Comparison of ENCODE assay signal across 23 mouse cellular contexts in the genomic region with DNA sequence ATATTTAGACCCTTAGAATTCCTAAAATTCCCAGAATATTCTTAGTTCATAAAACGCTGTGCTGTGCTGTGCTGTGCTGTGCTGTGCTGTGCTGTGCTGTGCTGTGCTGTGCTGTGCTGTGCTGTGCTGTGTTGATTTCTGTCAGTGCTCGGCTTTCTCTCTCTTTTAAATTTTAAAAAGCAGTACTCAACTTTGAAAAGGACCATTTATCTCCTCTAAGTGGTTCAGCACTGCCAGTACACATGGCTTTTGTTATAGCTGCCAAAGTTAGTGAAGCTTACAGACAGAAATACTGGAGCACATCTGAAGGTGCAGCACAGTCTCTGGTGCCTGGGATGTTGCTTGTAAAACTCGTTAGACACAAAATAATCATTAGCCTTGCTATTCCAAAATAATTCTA.
"Had no signal": no experiment of that assay in that cellular context is flagged by ENCODE, and none has a peak within 500 bp of the region (broad histone marks: within the 10 kb centered on the region; RNA-seq: fewer than 3 reads in every experiment).

No protein-coding gene starts in this region.

- DNase-seq: gastrocnemius, postnatal 14 days; gastrocnemius, postnatal 36 days; heart, adult 2 months; heart, postnatal 14 days; heart, postnatal 36 days; kidney, adult 11 months; kidney, adult 2 months; kidney, adult 9 months; kidney, postnatal 14 days; kidney, postnatal 4 days had no signal

- H3K4me3 ChIP-seq: heart, adult 2 months; heart, embryonic 13.5 days; heart, embryonic 15.5 days; hindbrain, embryonic 13.5 days; hindbrain, embryonic 15.5 days; kidney, embryonic 15.5 days; layer of hippocampus, adult 2 months; left cerebral cortex, adult 2 months; limb, embryonic 13.5 days; limb, embryonic 15.5 days had no signal

- H3K9me3 ChIP-seq: heart, embryonic 13.5 days; heart, embryonic 15.5 days; hindbrain, embryonic 13.5 days; hindbrain, embryonic 15.5 days; kidney, embryonic 15.5 days; limb, embryonic 13.5 days; limb, embryonic 15.5 days had no signal

- H3K4me1 ChIP-seq: hindbrain, embryonic 15.5 days; limb, embryonic 15.5 days had no signal

- H3K9ac ChIP-seq: heart, embryonic 13.5 days; heart, embryonic 15.5 days; hindbrain, embryonic 13.5 days; hindbrain, embryonic 15.5 days; kidney, embryonic 15.5 days; limb, embryonic 13.5 days; limb, embryonic 15.5 days had no signal

- H3K36me3 ChIP-seq: heart, embryonic 13.5 days; heart, embryonic 15.5 days; kidney, embryonic 15.5 days; limb, embryonic 13.5 days; limb, embryonic 15.5 days had no signal

- H3K27me3 ChIP-seq: heart, embryonic 13.5 days; heart, embryonic 15.5 days; hindbrain, embryonic 13.5 days; hindbrain, embryonic 15.5 days; kidney, embryonic 15.5 days; limb, embryonic 13.5 days; limb, embryonic 15.5 days had no signal

- H3K27ac ChIP-seq: heart, adult 2 months; heart, embryonic 13.5 days; heart, embryonic 15.5 days; hindbrain, embryonic 13.5 days; hindbrain, embryonic 15.5 days; hindbrain, postnatal 0 days; kidney, embryonic 15.5 days; kidney, postnatal 0 days; layer of hippocampus, adult 2 months; left cerebral cortex, adult 2 months; limb, embryonic 13.5 days; limb, embryonic 15.5 days had no signal

- H3K4me2 ChIP-seq: heart, embryonic 11.5 days; heart, embryonic 13.5 days; heart, embryonic 15.5 days; hindbrain, embryonic 13.5 days; hindbrain, embryonic 15.5 days; kidney, embryonic 15.5 days; limb, embryonic 13.5 days; limb, embryonic 15.5 days had no signal

- ATAC-seq: intestine, embryonic 16.5 days had no signal
